Mouse (Mus musculus) MEL (cell line): ENCODE data around the gene Bahd1. TPM values are rescaled to one million over a fixed set of nuclear protein-coding genes. Genes with fewer than 3 reads are reported as not detected.

Experiments
- DNase-seq: peaks from one replicate; pipeline ENCODE4 v3.0.0; 2011; ENCODE audit warnings: low read depth, low spot score
- H3K27ac ChIP-seq: 2 replicates; pipeline ENCODE4 v1.5.1; 2012; ENCODE audit warnings: low read depth, mild to moderate bottlenecking, control low read depth, low read length, moderate library complexity; ENCODE audit not compliant: control insufficient read depth
- H3K27me3 ChIP-seq, 2 experiments: fragments of 150-350 bp in 1 of 2; sonication (generic) in 1 of 2; 2 replicates each; pipeline ENCODE4 v1.6.1; 2012; ENCODE audit warnings: low read length in 2 of 2, mild to moderate bottlenecking in 2 of 2, improper control_type of control experiment in 1 of 2, moderate library complexity in 1 of 2; ENCODE audit not compliant: insufficient read depth in 2 of 2, control insufficient read depth in 1 of 2
- H3K36me3 ChIP-seq, 2 experiments: 2 replicates each; pipeline ENCODE4 v1.6.1; 2012 to 2014; ENCODE audit warnings: low read length in 2 of 2, improper control_type of control experiment in 1 of 2, inconsistent platforms in 1 of 2, mild to moderate bottlenecking in 1 of 2; ENCODE audit not compliant: insufficient read depth in 2 of 2, control insufficient read depth in 1 of 2
- H3K4me1 ChIP-seq, 2 experiments: fragments of 150-350 bp in 1 of 2; sonication (generic) in 1 of 2; 2 replicates each; pipeline ENCODE4 v1.6.1; 2012; ENCODE audit warnings: low read length in 2 of 2, improper control_type of control experiment in 1 of 2, mild to moderate bottlenecking in 1 of 2; ENCODE audit not compliant: insufficient read depth in 2 of 2, control insufficient read depth in 1 of 2
- H3K4me3 ChIP-seq, 2 experiments: fragments of 150-350 bp in 1 of 2; sonication (generic) in 1 of 2; 2 replicates each; pipeline ENCODE4 v1.5.1; 2012; ENCODE audit warnings: low read depth in 2 of 2, low read length in 2 of 2, mild to moderate bottlenecking in 2 of 2, moderate library complexity in 2 of 2, control low read depth in 1 of 2, improper control_type of control experiment in 1 of 2; ENCODE audit not compliant: control insufficient read depth in 1 of 2, insufficient read depth in 1 of 2
- H3K79me2 ChIP-seq: 2 replicates; pipeline ENCODE4 v1.6.1; 2012; ENCODE audit warnings: mild to moderate bottlenecking, low read length, moderate library complexity; ENCODE audit not compliant: control insufficient read depth, poor library complexity, insufficient read depth
- H3K9ac ChIP-seq: 2 replicates; pipeline ENCODE4 v1.6.1; 2012; ENCODE audit warnings: low read depth, mild to moderate bottlenecking, control low read depth, low read length, moderate library complexity; ENCODE audit not compliant: control insufficient read depth, poor library complexity, severe bottlenecking
- H3K9me3 ChIP-seq: fragments of 150-350 bp; sonication (generic); replicated peaks from 2 replicates; pipeline ENCODE4 v1.6.1; 2012; ENCODE audit warnings: mild to moderate bottlenecking, low read length, improper control_type of control experiment, moderate library complexity; ENCODE audit not compliant: insufficient read depth
- BHLHE40 ChIP-seq: IDR thresholded peaks from 2 replicates; pipeline ENCODE4 v1.6.1; 2012; ENCODE audit warnings: low read depth, mild to moderate bottlenecking, inconsistent platforms, low read length, improper control_type of control experiment, borderline replicate concordance
- CHD1 ChIP-seq: IDR thresholded peaks from 2 replicates; pipeline ENCODE4 v1.6.1; 2012; ENCODE audit warnings: low read depth, mild to moderate bottlenecking, inconsistent platforms, low read length, improper control_type of control experiment
- CHD2 ChIP-seq: IDR thresholded peaks from 2 replicates; pipeline ENCODE4 v1.6.1; 2011; ENCODE audit warnings: low read length, improper control_type of control experiment
- E2F4 ChIP-seq: IDR thresholded peaks from 2 replicates; pipeline ENCODE4 v1.6.1; 2011; ENCODE audit warnings: low read depth, low read length, improper control_type of control experiment, borderline replicate concordance
- ELF1 ChIP-seq: IDR thresholded peaks from 2 replicates; pipeline ENCODE4 v1.6.1; 2014; ENCODE audit warnings: low read depth, mild to moderate bottlenecking, inconsistent platforms, low read length, improper control_type of control experiment, moderate library complexity
- EP300 ChIP-seq, 2 experiments: IDR thresholded peaks; 2 replicates each; pipeline ENCODE4 v1.6.1; 2011; ENCODE audit warnings: improper control_type of control experiment in 2 of 2, low read length in 2 of 2, low read depth in 1 of 2, mild to moderate bottlenecking in 1 of 2
- GATA1 ChIP-seq: IDR thresholded peaks from 2 replicates; pipeline ENCODE4 v1.6.1; 2011; ENCODE audit warnings: low read depth, low read length, improper control_type of control experiment
- MAFK ChIP-seq: IDR thresholded peaks from 2 replicates; pipeline ENCODE4 v1.6.1; 2011; ENCODE audit warnings: low read depth, mild to moderate bottlenecking, low read length, improper control_type of control experiment, borderline replicate concordance
- MAZ ChIP-seq: IDR thresholded peaks from 2 replicates; pipeline ENCODE4 v1.6.1; 2012; ENCODE audit warnings: low read depth, mild to moderate bottlenecking, inconsistent platforms, low read length, improper control_type of control experiment
- MEF2A ChIP-seq: IDR thresholded peaks from 2 replicates; pipeline ENCODE4 v1.6.1; 2014; ENCODE audit warnings: low read depth, mild to moderate bottlenecking, inconsistent platforms, low read length, improper control_type of control experiment; ENCODE audit not compliant: poor library complexity, insufficient replicate concordance, severe bottlenecking; ENCODE audit errors: extremely low read depth
- MYC ChIP-seq: IDR thresholded peaks from 2 replicates; pipeline ENCODE4 v1.6.1; 2011; ENCODE audit warnings: low read depth, mild to moderate bottlenecking, low read length, improper control_type of control experiment, moderate library complexity
- NELFE ChIP-seq: IDR thresholded peaks from 2 replicates; pipeline ENCODE4 v1.6.1; 2011; ENCODE audit warnings: low read depth, low read length, improper control_type of control experiment
- POLR2A ChIP-seq, 2 experiments: IDR thresholded peaks; 2 replicates each; pipeline ENCODE4 v1.6.1; 2011 to 2012; ENCODE audit warnings: low read length in 2 of 2, mild to moderate bottlenecking in 2 of 2, control low read depth in 1 of 2, improper control_type of control experiment in 1 of 2, low read depth in 1 of 2, moderate library complexity in 1 of 2; ENCODE audit not compliant: control insufficient read depth in 1 of 2, insufficient read depth in 1 of 2, poor library complexity in 1 of 2
- POLR2AphosphoS2 ChIP-seq: IDR thresholded peaks from 2 replicates; pipeline ENCODE4 v1.6.1; 2011; ENCODE audit warnings: low read length, improper control_type of control experiment
- RAD21 ChIP-seq: IDR thresholded peaks from 2 replicates; pipeline ENCODE4 v1.6.1; 2011; ENCODE audit warnings: mild to moderate bottlenecking, low read depth, low read length, improper control_type of control experiment
- RCOR1 ChIP-seq: IDR thresholded peaks from 2 replicates; pipeline ENCODE4 v1.6.1; 2012; ENCODE audit warnings: low read depth, mild to moderate bottlenecking, inconsistent platforms, low read length, improper control_type of control experiment
- TBP ChIP-seq: IDR thresholded peaks from 2 replicates; pipeline ENCODE4 v1.8.0; 2011; ENCODE audit warnings: low read depth, low read length, improper control_type of control experiment
- TCF12 ChIP-seq: IDR thresholded peaks from 2 replicates; pipeline ENCODE4 v1.6.1; 2014; ENCODE audit warnings: low read depth, mild to moderate bottlenecking, inconsistent platforms, low read length, improper control_type of control experiment, moderate library complexity
- UBTF ChIP-seq: IDR thresholded peaks from 2 replicates; pipeline ENCODE4 v1.6.1; 2012; ENCODE audit warnings: low read depth, mild to moderate bottlenecking, inconsistent platforms, low read length, improper control_type of control experiment, moderate library complexity, borderline replicate concordance; ENCODE audit not compliant: insufficient read depth
- USF2 ChIP-seq, 2 experiments: IDR thresholded peaks; 2 replicates each; pipeline ENCODE4 v1.6.1; 2011 to 2012; ENCODE audit warnings: improper control_type of control experiment in 2 of 2, low read length in 2 of 2, borderline replicate concordance in 1 of 2, inconsistent platforms in 1 of 2, low read depth in 1 of 2, mild to moderate bottlenecking in 1 of 2; ENCODE audit not compliant: insufficient read depth in 1 of 2
- ZC3H11A ChIP-seq: IDR thresholded peaks from 2 replicates; pipeline ENCODE4 v1.6.1; 2012; ENCODE audit warnings: low read depth, mild to moderate bottlenecking, inconsistent platforms, low read length, improper control_type of control experiment
- ZMIZ1 ChIP-seq: IDR thresholded peaks from 2 replicates; pipeline ENCODE4 v1.6.1; 2012; ENCODE audit warnings: low read depth, mild to moderate bottlenecking, inconsistent platforms, low read length, improper control_type of control experiment, moderate library complexity
- ZNF384 ChIP-seq: IDR thresholded peaks from 2 replicates; pipeline ENCODE4 v1.6.1; 2012; ENCODE audit warnings: low read depth, mild to moderate bottlenecking, inconsistent platforms, low read length, improper control_type of control experiment
- polyA plus RNA-seq, 2 experiments: library from polyadenylated mRNA; stranded (reverse) in 1 of 2; unstranded in 1 of 2; fragments of >175 nt in 1 of 2; fragments of >200 nt in 1 of 2; gene quantifications; 2 replicates each; pipeline versions ENCODE4 v1.2.1 to v1.2.4; 2012; ENCODE audit warnings: low replicate concordance in 2 of 2, low read depth in 1 of 2; ENCODE audit not compliant: insufficient read length in 2 of 2, insufficient read depth in 1 of 2, missing spikeins in 1 of 2
- total RNA-seq: library from RNA; depleted of rRNA; stranded (reverse); fragments of 300-350 nt; gene quantifications from 2 replicates; pipeline ENCODE4 v1.2.3, GENCODE M21; 2012

Gene Bahd1
- total and polyA plus RNA-seq, 3 experiments, result 8.0 to 24.7 TPM; not detected in 1

DNA sequence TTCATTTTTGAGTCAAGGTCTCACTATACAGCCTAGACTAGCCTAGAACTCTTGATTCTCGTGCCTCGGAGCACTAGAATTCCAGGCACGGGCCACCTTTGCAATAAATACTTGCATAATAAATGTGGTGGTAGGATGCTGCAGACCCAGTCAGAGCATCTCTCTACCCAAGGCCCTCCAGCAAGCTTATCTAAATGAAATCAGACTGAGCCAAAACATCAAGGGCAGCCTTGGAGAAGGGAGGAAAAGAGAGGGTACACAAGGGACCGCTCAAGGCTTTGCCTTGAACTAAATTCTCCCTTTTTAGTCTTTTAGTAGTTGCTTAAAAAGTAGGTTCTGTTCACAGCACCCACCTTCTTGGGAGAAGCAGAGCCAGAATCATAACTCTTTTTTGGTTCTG, 9.0 kb upstream of the Bahd1 start:
- Histone ChIP-seq H3K4me3 (no peak overlapping the region), H3K9me3 (no peaks in the 10 kb centered on the region), H3K9ac (no peak overlapping the region), H3K36me3 (peaks cover 0 to 5% of the 10 kb centered on the region in 2 experiments; a peak in 2 of 4 replicates), H3K27ac (no peak overlapping the region), H3K4me1 (peaks cover 4 to 26% of the 10 kb centered on the region in 2 experiments; a peak in 3 of 4 replicates), H3K27me3 (no peaks in the 10 kb centered on the region), H3K79me2 (no peaks in the 10 kb centered on the region)
- DNase-seq, result no peak
- TF ChIP-seq TCF12 (no peak), CHD1 (no peak), ZNF384 (no peak), MYC (no peak), NELFE (no peak), EP300 (IDR thresholded peaks at IDR 0.05; ENCODE audit: low read depth in 1 of 2, low read length in 2 of 2) (no peak), TBP (no peak), GATA1 (no peak), MAZ (no peak), MEF2A (no peak), BHLHE40 (no peak), E2F4 (no peak), RAD21 (no peak), POLR2A (IDR thresholded peaks at IDR 0.05; ENCODE audit: control insufficient read depth in 1 of 2, insufficient read depth in 1 of 2, low read depth in 1 of 2, low read length in 2 of 2, poor library complexity in 1 of 2) (no peak)

- TF ChIP-seq MYC (no peak), ZC3H11A (no peak), MAZ (no peak), RCOR1 (no peak), MAFK (no peak), E2F4 (no peak), UBTF (no peak), USF2 (IDR thresholded peaks at IDR 0.05; ENCODE audit: borderline replicate concordance in 1 of 2, insufficient read depth in 1 of 2, low read depth in 1 of 2, low read length in 2 of 2) (no peak), POLR2A (IDR thresholded peaks at IDR 0.05; ENCODE audit: control insufficient read depth in 1 of 2, insufficient read depth in 1 of 2, low read depth in 1 of 2, low read length in 2 of 2, poor library complexity in 1 of 2) (no peak), ZNF384 (no peak), ELF1 (no peak), CHD2 (no peak), TBP (no peak), POLR2AphosphoS2 (no peak), NELFE (no peak), ZMIZ1 (no peak), TCF12 (no peak)
- no peak overlapping the region for H3K27ac ChIP-seq
- H3K4me3 ChIP-seq, result no peak overlapping the region
- peaks cover 0 to 15% of the 10 kb centered on the region in 2 experiments; a peak in 2 of 4 replicates for H3K4me1 ChIP-seq
- no peaks in the 10 kb centered on the region for H3K9me3 ChIP-seq
- H3K9ac ChIP-seq, result no peak overlapping the region
- H3K27me3 ChIP-seq, result no peaks in the 10 kb centered on the region; a peak in 1 of 4 replicates
- H3K79me2 ChIP-seq, result peaks cover 2% of the 10 kb centered on the region; the same call in 1 of the 2 replicates
- DNase-seq, result no peak
- H3K36me3 ChIP-seq, result no peaks in the 10 kb centered on the region
Observed at GRCm38 (mm10) chr2:118895990-118896913, 3.9 kb upstream of the Bahd1 start.
